Mouse (Mus musculus): ENCODE results near the gene Ccdc33. TPM values are rescaled to one million over a fixed set of nuclear protein-coding genes. Genes with fewer than 3 reads are reported as not detected.

Ccdc33 gene
- polyA plus RNA-seq, 3 experiments from 2014 or later: not detected

- no peak for ATAC-seq
Observed at GRCm38 (mm10) chr9:58087277-58087998, 31.2 kb downstream of the Ccdc33 start.

GRCm38 (mm10) chr9:58086861-58087260 lies 31.8 kb downstream of the Ccdc33 start:
- ATAC-seq: no peak

GRCm38 (mm10) chr9:58086203-58086602 lies 32.4 kb downstream of the Ccdc33 start:
- ATAC-seq: no peak

- ATAC-seq: no peak
Observed at GRCm38 (mm10) chr9:58085074-58085473, 33.5 kb downstream of the Ccdc33 start.

- no peak for ATAC-seq
Observed at GRCm38 (mm10) chr9:58084586-58084985, 34.0 kb downstream of the Ccdc33 start.

- ATAC-seq: no peak
Observed at GRCm38 (mm10) chr9:58074561-58074960, 44.1 kb downstream of the Ccdc33 start.

GRCm38 (mm10) chr9:58067546-58067945 lies 51.1 kb downstream of the Ccdc33 start:
- ATAC-seq: no peak

- ATAC-seq: no peak
Observed at GRCm38 (mm10) chr9:58066731-58067095, 51.9 kb downstream of the Ccdc33 start.

GRCm38 (mm10) chr9:58065977-58066730 lies 52.5 kb downstream of the Ccdc33 start:
- no peak for ATAC-seq

GRCm38 (mm10) chr9:58065532-58065931 lies 53.1 kb downstream of the Ccdc33 start:
- ATAC-seq: no peak

- no peak for ATAC-seq
Observed at GRCm38 (mm10) chr9:58063531-58063930, 55.1 kb downstream of the Ccdc33 start, which contains the start of gene Stra6. Gene Stra6 (plus strand): TSS chr9:58063788.

GRCm38 (mm10) chr9:58060677-58061667 lies 57.7 kb downstream of the Ccdc33 start:
- no peak for ATAC-seq

- ATAC-seq: no peak
Observed at GRCm38 (mm10) chr9:58059920-58060319, 58.7 kb downstream of the Ccdc33 start.

GRCm38 (mm10) chr9:58055666-58056065 lies 63.0 kb downstream of the Ccdc33 start:
- no peak for ATAC-seq

GRCm38 (mm10) chr9:58054032-58054431 lies 64.6 kb downstream of the Ccdc33 start:
- no peak for ATAC-seq

GRCm38 (mm10) chr9:58053544-58053943 lies 65.1 kb downstream of the Ccdc33 start:
- no peak for ATAC-seq

GRCm38 (mm10) chr9:58053102-58053501 lies 65.5 kb downstream of the Ccdc33 start:
- ATAC-seq: no peak

GRCm38 (mm10) chr9:58051937-58052336 lies 66.7 kb downstream of the Ccdc33 start:
- no peak for ATAC-seq

- no peak for ATAC-seq
Observed at GRCm38 (mm10) chr9:58049861-58050260, 68.8 kb downstream of the Ccdc33 start.

- ATAC-seq: no peak
Observed at GRCm38 (mm10) chr9:58049186-58049585, 69.4 kb downstream of the Ccdc33 start.

GRCm38 (mm10) chr9:58048621-58049020 lies 70.0 kb downstream of the Ccdc33 start:
- no peak for ATAC-seq

GRCm38 (mm10) chr9:58047061-58047460 lies 71.6 kb downstream of the Ccdc33 start:
- no peak for ATAC-seq

GRCm38 (mm10) chr9:58045646-58046045 lies 73.0 kb downstream of the Ccdc33 start:
- ATAC-seq: no peak

Measured in inflammation-experienced regulatory T-cells, adult 6 months (primary cell).